Mouse (Mus musculus) layer of hippocampus, adult 9-11 months (tissue): ENCODE measurements around the gene Dcaf1.

ENCODE experiments used
- DNase-seq: peaks from one replicate; pipeline ENCODE4 v3.0.0; 2022

Gene Dcaf1

GRCm38 (mm10) chr9:106881071-106881755 lies 59.5 kb downstream of the Dcaf1 start:
- no peak for DNase-seq

- no peak for DNase-seq
Measured at GRCm38 (mm10) chr9:106882176-106882575, 60.5 kb downstream of the Dcaf1 start.

GRCm38 (mm10) chr9:106883085-106883484 lies 61.4 kb downstream of the Dcaf1 start:
- no peak for DNase-seq

GRCm38 (mm10) chr9:106884306-106884705 lies 62.6 kb downstream of the Dcaf1 start:
- no peak for DNase-seq

- no peak for DNase-seq
Measured at GRCm38 (mm10) chr9:106884996-106885900, 63.6 kb downstream of the Dcaf1 start.

GRCm38 (mm10) chr9:106885901-106886731 lies 64.4 kb downstream of the Dcaf1 start:
- DNase-seq = peak; percentile 48

- DNase-seq = peak; percentile 98
Measured at GRCm38 (mm10) chr9:106886828-106887702, 65.4 kb downstream of the Dcaf1 start, which contains the start of gene Rbm15b. Gene Rbm15b, minus strand, starts transcription at chr9:106887428.

- no peak for DNase-seq
Measured at GRCm38 (mm10) chr9:106888346-106888745, 66.7 kb downstream of the Dcaf1 start.

GRCm38 (mm10) chr9:106889321-106889720 lies 67.6 kb downstream of the Dcaf1 start:
- no peak for DNase-seq

- DNase-seq = no peak
Measured at GRCm38 (mm10) chr9:106890496-106891240, 69.0 kb downstream of the Dcaf1 start.

GRCm38 (mm10) chr9:106891341-106891741 lies 69.7 kb downstream of the Dcaf1 start:
- no peak for DNase-seq

- DNase-seq = peak; percentile 99
Measured at GRCm38 (mm10) chr9:106891829-106892551, 70.3 kb downstream of the Dcaf1 start, which contains the start of gene Manf. Gene Manf, minus strand, starts transcription at chr9:106891979.

GRCm38 (mm10) chr9:106892552-106892875 lies 70.8 kb downstream of the Dcaf1 start:
- DNase-seq = no peak

GRCm38 (mm10) chr9:106893327-106893726 lies 71.7 kb downstream of the Dcaf1 start:
- no peak for DNase-seq

- DNase-seq = no peak
Measured at GRCm38 (mm10) chr9:106898901-106899300, 77.2 kb downstream of the Dcaf1 start.

- DNase-seq = no peak
Measured at GRCm38 (mm10) chr9:106901596-106901995, 79.9 kb downstream of the Dcaf1 start.

GRCm38 (mm10) chr9:106903099-106903790 lies 81.6 kb downstream of the Dcaf1 start:
- no peak for DNase-seq

GRCm38 (mm10) chr9:106903791-106904134 lies 82.1 kb downstream of the Dcaf1 start:
- DNase-seq = no peak

GRCm38 (mm10) chr9:106906597-106906996 lies 84.9 kb downstream of the Dcaf1 start:
- DNase-seq = no peak

- DNase-seq = no peak
Measured at GRCm38 (mm10) chr9:106908174-106908573, 86.5 kb downstream of the Dcaf1 start.
